Mouse (Mus musculus) spleen, adult 12 weeks (tissue): ENCODE measurements around the gene Hhip.

ENCODE experiments used
- DNase-seq: peaks from one replicate; pipeline ENCODE4 v3.0.0; 2022; ENCODE audit warnings: low spot score

The Hhip gene

GRCm38 (mm10) chr8:80057198-80058174, at the start of gene Hhip:
Gene Hhip (minus strand): TSS chr8:80058006.
- no peak for DNase-seq

- no peak for DNase-seq
Measured at GRCm38 (mm10) chr8:80087021-80087420, 29.2 kb upstream of the Hhip start.

- no peak for DNase-seq
Measured at GRCm38 (mm10) chr8:80058193-80058592, 387 bp upstream of the Hhip start.

- no peak for DNase-seq
Measured at GRCm38 (mm10) chr8:80056331-80057070, 1.3 kb downstream of the Hhip start.

- DNase-seq = no peak
Measured at GRCm38 (mm10) chr8:80055777-80056176, 2.0 kb downstream of the Hhip start.

- no peak for DNase-seq
Measured at GRCm38 (mm10) chr8:80055094-80055493, 2.7 kb downstream of the Hhip start.

GRCm38 (mm10) chr8:80054216-80054615, 3.6 kb downstream of the Hhip start:
- no peak for DNase-seq

DNA sequence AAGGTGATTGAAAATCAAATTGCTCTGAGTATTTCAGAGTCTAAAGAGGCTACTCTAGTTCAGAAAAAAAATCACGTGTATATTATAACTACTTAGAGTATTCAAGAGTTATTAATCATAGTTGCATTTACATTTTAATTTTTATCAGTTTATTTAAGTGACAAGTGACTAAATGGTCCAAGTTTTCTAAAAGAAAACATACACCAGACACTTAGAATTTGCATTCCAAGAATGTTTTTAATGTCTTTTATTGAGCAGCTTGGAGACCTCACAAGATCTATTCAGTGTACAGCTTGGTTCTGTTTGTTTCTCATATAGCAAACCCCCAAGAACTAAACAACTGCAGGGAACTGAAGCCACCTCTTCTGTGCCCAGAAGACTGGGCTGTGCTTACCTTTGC, 5.0 kb downstream of the Hhip start:
- no peak for DNase-seq

DNA sequence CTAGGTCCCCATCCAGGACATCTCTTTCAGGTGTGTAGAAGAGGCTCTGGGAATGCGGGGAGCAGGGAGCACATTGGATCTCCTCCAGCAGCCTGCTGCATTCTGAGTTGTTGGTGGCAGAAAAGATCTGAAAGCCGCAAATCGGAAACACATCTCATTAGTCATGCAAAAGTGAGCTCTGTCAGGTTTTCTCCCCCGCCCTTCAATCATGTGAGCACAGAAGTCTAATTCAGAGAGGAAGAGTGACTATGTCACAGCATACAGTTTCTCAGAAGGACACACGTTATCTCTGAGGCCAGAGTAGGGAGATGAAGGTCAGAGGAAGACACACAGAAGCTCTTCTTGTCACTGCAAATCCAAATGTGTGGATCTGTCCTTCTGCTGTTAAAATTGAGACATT, 6.3 kb downstream of the Hhip start:
- DNase-seq = no peak

DNA sequence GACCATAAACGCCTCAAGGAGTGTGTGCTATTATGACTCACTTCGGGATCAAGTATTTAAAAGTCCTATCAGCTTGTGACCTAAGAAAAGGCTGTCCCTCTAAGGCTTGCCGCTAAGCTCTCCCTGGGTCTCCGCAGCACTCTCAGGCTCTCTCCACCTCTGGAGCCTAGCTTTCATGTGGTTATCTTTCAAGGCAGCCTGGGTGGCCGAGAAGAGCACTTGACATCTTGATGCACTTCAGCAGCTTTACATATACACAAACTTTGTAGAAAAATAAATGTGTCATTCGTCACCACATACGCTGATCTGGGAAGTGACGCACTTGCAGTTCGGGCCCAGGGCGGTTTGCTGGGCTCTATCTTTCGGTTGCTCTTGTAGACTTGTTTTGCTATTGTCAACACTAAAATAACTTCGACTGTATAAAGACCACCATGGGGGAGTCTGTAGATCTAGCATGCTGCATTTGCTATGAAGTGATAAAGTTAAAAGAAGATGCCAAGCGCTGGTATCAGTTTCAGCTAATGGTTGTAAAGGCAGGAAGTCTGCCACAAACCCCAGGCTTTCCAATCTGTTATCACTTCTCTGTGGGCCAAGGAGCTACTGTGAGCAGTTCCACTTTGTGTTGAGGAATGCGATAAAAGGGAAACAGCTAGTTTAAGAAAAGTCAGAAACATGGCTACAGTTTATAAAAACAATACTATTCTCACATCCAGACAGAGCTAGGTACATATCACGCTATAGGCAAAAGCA, 8.4 kb downstream of the Hhip start:
- no peak for DNase-seq

DNA sequence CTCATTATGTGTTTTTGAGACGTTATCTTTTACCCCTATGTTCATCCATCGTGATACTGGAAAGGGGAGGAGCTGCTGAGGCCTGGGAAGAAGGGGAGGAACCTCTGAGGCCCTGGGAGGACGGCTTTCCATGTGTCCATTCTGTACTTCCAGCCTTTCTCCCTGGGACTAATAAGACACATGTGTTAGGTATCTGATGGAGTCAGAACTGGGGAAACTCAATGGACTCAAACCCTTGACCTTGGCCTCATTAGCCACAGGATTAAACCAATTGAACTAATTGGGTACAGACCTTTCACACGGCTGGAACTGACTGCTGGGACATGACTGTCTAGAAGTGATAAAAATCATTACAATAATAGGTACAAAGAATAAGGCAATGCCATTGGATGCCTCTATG, 9.6 kb downstream of the Hhip start:
- DNase-seq = no peak

GRCm38 (mm10) chr8:80037644-80038253, 20.1 kb downstream of the Hhip start:
- no peak for DNase-seq

DNA sequence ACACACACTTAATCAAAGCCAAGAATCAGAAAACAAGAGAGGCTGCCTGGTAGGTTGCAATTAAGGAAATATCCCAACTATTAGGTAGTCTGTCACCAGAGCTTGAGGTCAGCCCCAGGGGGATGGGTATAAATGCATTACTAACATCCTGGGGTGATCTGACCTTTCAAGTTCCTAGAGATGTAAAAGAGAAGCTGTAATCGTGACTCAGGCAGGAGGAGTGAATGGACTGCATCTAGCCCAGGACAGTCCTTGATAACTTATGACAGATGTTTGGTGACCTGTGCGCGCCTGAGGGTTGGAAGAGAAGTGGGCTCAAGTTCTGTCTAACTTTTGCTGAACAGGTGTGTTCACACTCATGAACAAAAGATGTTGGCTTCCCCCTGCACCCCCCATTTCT, 25.2 kb downstream of the Hhip start:
- no peak for DNase-seq

- no peak for DNase-seq
Measured at GRCm38 (mm10) chr8:80031330-80032293, 26.2 kb downstream of the Hhip start.

DNA sequence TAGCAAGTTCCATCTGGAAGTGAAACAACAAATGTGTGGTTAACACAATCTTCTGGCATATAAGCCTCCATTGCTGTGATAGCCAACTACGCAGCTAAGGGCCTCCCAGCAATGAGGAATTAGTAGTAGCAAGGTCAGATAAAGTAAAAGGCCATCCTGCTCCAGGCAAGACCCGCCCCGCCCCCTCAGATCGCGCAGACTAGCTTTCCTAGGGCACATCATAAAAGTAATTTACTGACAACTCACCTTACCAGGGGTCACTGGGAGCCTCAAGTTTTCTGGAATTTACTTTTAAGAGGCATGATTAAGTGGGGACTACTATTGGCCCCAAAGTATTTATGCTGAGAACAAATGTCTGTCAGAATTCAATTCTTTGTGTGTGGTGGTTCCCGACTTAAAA, 28.2 kb downstream of the Hhip start:
- DNase-seq = no peak

- no peak for DNase-seq
Measured at GRCm38 (mm10) chr8:80020469-80020868, 37.3 kb downstream of the Hhip start.

DNA sequence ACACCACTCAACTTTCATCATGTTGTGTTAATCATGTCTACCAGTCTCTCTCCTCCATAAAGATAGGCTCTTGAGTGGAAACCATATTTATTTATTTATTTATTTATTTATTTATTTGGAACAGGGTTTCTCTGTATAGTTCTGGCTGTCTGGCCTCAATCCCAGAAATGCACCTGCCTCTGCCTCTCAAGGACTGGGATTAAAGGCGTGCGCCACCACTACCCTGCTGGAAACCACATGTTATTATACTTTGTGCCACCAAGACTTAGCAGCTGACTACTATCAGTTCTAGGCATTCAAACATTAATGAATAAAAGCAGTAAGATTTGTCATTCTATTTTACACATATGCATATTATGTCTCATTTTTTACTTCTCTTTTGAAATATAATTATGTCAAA, 42.0 kb downstream of the Hhip start:
- no peak for DNase-seq

GRCm38 (mm10) chr8:80004421-80004820, 53.4 kb downstream of the Hhip start:
- DNase-seq = no peak

GRCm38 (mm10) chr8:80002313-80002712, 55.5 kb downstream of the Hhip start:
- DNase-seq = no peak

DNA sequence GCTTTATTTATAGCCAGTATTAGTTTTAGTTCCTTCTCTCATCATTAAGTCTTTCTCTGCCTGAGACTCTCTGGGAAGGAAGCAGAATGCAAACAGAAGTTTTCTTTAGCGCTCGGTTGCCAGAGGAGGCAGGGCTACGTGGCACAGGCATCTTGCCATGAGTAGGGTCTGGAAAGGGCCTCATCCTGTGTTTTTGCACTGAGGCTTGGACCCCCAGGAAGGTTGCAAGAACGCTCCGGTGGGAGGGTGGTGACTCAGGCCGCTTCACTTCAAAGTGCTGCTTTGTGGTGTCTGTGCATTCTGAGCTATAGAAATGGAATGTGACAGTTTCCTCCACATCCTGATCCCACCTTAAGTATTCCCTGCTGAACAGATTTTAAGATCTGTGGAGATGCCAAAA, 62.7 kb downstream of the Hhip start:
- DNase-seq = no peak

- no peak for DNase-seq
Measured at GRCm38 (mm10) chr8:79993507-79993906, 64.3 kb downstream of the Hhip start.
